Mouse (Mus musculus): ENCODE results near the gene Catsper1. TPM values are rescaled to one million over a fixed set of nuclear protein-coding genes. Genes with fewer than 3 reads are reported as not detected.

The Catsper1 gene
- polyA plus RNA-seq, 1 experiment from 2014 or later: not detected

GRCm38 (mm10) chr19:5383326-5383725 is 47.8 kb downstream of the Catsper1 start:
- ATAC-seq (ENCODE audit: insufficient number of reproducible peaks, low FRiP score, low TSS enrichment, low read depth): no peak
- H3K36me3 ChIP-seq: peaks cover 74% of the 10 kb centered on the region
- 94% methylated on average over 12 of the region's 12 CpGs for WGBS

GRCm38 (mm10) chr19:5384715-5385114 is 49.2 kb downstream of the Catsper1 start:
- no peak overlapping the region for H3K27ac ChIP-seq (replicated peaks)
- H3K4me3 ChIP-seq (replicated peaks): no peak overlapping the region
- peaks cover 60% of the 10 kb centered on the region for H3K36me3 ChIP-seq
- 85% methylated on average over 8 of the region's 8 CpGs for WGBS
- no peaks in the 10 kb centered on the region for H3K9me3 ChIP-seq (replicated peaks)
- H3K9ac ChIP-seq: no peak overlapping the region
- ATAC-seq (ENCODE audit: insufficient number of reproducible peaks, low FRiP score, low TSS enrichment, low read depth): no peak
- no peak overlapping the region for H3K4me2 ChIP-seq (replicated peaks)
- peaks cover 23% of the 10 kb centered on the region for H3K4me1 ChIP-seq
- no peaks in the 10 kb centered on the region for H3K27me3 ChIP-seq

More at GRCm38 (mm10) chr19:5383326-5383725, 47.8 kb downstream of the Catsper1 start:
- Histone ChIP-seq H3K27me3 (no peaks in the 10 kb centered on the region), H3K9ac (no peak overlapping the region), H3K9me3 (replicated peaks) (no peaks in the 10 kb centered on the region), H3K27ac (replicated peaks) (no peak overlapping the region), H3K4me2 (replicated peaks) (no peak overlapping the region), H3K4me3 (replicated peaks) (no peak overlapping the region), H3K4me1 (peaks cover 16% of the 10 kb centered on the region)

GRCm38 (mm10) chr19:5388011-5388441 is 52.5 kb downstream of the Catsper1 start:
- H3K36me3 ChIP-seq: peaks cover 27% of the 10 kb centered on the region
- no peak; the same call in 1 of the 2 replicates for ATAC-seq (ENCODE audit: insufficient number of reproducible peaks, low FRiP score, low TSS enrichment, low read depth)
- H3K27me3 ChIP-seq: no peaks in the 10 kb centered on the region
- peak overlapping the region; percentile 100 for H3K4me3 ChIP-seq (replicated peaks)
- H3K9ac ChIP-seq: peak overlapping the region; percentile 96
- WGBS: 0% methylated on average over 40 of the region's 43 CpGs
- peak overlapping the region; percentile 90 for H3K27ac ChIP-seq (replicated peaks)
- peaks cover 43% of the 10 kb centered on the region for H3K4me1 ChIP-seq
- H3K4me2 ChIP-seq (replicated peaks): peak overlapping the region; percentile 86
- H3K9me3 ChIP-seq (replicated peaks): no peaks in the 10 kb centered on the region

GRCm38 (mm10) chr19:5388588-5389242 is 53.2 kb downstream of the Catsper1 start, which contains the start of gene Sart1:
Sart1 (minus strand) TSS chr19:5388703.
- peak; percentile 94 for ATAC-seq (ENCODE audit: insufficient number of reproducible peaks, low FRiP score, low TSS enrichment, low read depth)
- Histone ChIP-seq H3K9ac (peak within 1 kb of the TSS; percentile 96), H3K9me3 (replicated peaks) (no peaks in the 10 kb centered on the region), H3K4me3 (replicated peaks) (peak within 1 kb of the TSS; percentile 100), H3K4me2 (replicated peaks) (peak within 1 kb of the TSS; percentile 86), H3K4me1 (peaks cover 43% of the 10 kb centered on the region), H3K27me3 (no peaks in the 10 kb centered on the region), H3K27ac (replicated peaks) (peak within 1 kb of the TSS; percentile 90), H3K36me3 (peaks cover 20% of the 10 kb centered on the region)
- 1% methylated on average over 43 of the region's 43 CpGs for WGBS

- H3K27ac ChIP-seq (replicated peaks): peak overlapping the region; percentile 90
- H3K27me3 ChIP-seq: no peaks in the 10 kb centered on the region
- no peak for ATAC-seq (ENCODE audit: insufficient number of reproducible peaks, low FRiP score, low TSS enrichment, low read depth)
Observed at GRCm38 (mm10) chr19:5389647-5390046, 54.1 kb downstream of the Catsper1 start.

GRCm38 (mm10) chr19:5390416-5390815 is 54.9 kb downstream of the Catsper1 start:
- no peak overlapping the region for H3K9ac ChIP-seq
- H3K9me3 ChIP-seq (replicated peaks): no peaks in the 10 kb centered on the region
- peak overlapping the region; percentile 100 for H3K4me3 ChIP-seq (replicated peaks)
- H3K4me1 ChIP-seq: peaks cover 43% of the 10 kb centered on the region
- H3K36me3 ChIP-seq: peaks cover 5% of the 10 kb centered on the region
- no peak overlapping the region for H3K27ac ChIP-seq (replicated peaks)
- H3K4me2 ChIP-seq (replicated peaks): peak overlapping the region; percentile 86
- ATAC-seq (ENCODE audit: insufficient number of reproducible peaks, low FRiP score, low TSS enrichment, low read depth): no peak
- 74% methylated on average over 8 of the region's 8 CpGs for WGBS
- no peaks in the 10 kb centered on the region for H3K27me3 ChIP-seq

More at GRCm38 (mm10) chr19:5389647-5390046, 54.1 kb downstream of the Catsper1 start:
- Histone ChIP-seq H3K4me1 (peaks cover 43% of the 10 kb centered on the region), H3K4me2 (replicated peaks) (peak overlapping the region; percentile 86), H3K9me3 (replicated peaks) (no peaks in the 10 kb centered on the region), H3K9ac (peak overlapping the region; percentile 68; the same call in 1 of the 2 replicates), H3K4me3 (replicated peaks) (peak overlapping the region; percentile 100), H3K36me3 (peaks cover 11% of the 10 kb centered on the region)
- WGBS: 36% methylated on average over 12 of the region's 12 CpGs

- no peak overlapping the region for H3K27ac ChIP-seq (replicated peaks)
Observed at GRCm38 (mm10) chr19:5392892-5393291, 57.4 kb downstream of the Catsper1 start.

More at GRCm38 (mm10) chr19:5392892-5393291, 57.4 kb downstream of the Catsper1 start:
- no peaks in the 10 kb centered on the region for H3K36me3 ChIP-seq
- ATAC-seq (ENCODE audit: insufficient number of reproducible peaks, low FRiP score, low TSS enrichment, low read depth): no peak
- H3K9ac ChIP-seq: no peak overlapping the region
- no peak overlapping the region for H3K4me2 ChIP-seq (replicated peaks)
- peaks cover 28% of the 10 kb centered on the region for H3K4me1 ChIP-seq
- WGBS: 43% methylated on average over 4 of the region's 4 CpGs
- H3K9me3 ChIP-seq (replicated peaks): no peaks in the 10 kb centered on the region
- H3K4me3 ChIP-seq (replicated peaks): no peak overlapping the region
- no peaks in the 10 kb centered on the region for H3K27me3 ChIP-seq

Other genes with a start within 250 kb of the Catsper1 start
- gene Yif1a, start 247.2 kb upstream of the Catsper1 start, polyA plus RNA-seq (2015; fragmentation: Nextera tagmentation; extraction: Ambion mirVana): 111 and 119 TPM in 2 replicates
- gene Cnih2, start 237.2 kb upstream of the Catsper1 start, polyA plus RNA-seq (2015; fragmentation: Nextera tagmentation; extraction: Ambion mirVana): 35.5 and 38.7 TPM in 2 replicates
- gene Rab1b, start 228.7 kb upstream of the Catsper1 start, polyA plus RNA-seq (2015; fragmentation: Nextera tagmentation; extraction: Ambion mirVana): 256 and 270 TPM in 2 replicates
- 17.9 and 19.5 TPM in 2 replicates for gene Klc2, start 217.2 kb upstream of the Catsper1 start, polyA plus RNA-seq (2015; fragmentation: Nextera tagmentation; extraction: Ambion mirVana)
- 25.1 and 30.6 TPM in 2 replicates for gene Pacs1, start 62.6 kb upstream of the Catsper1 start, polyA plus RNA-seq (2015; fragmentation: Nextera tagmentation; extraction: Ambion mirVana)
- 335 and 338 TPM in 2 replicates for gene Sf3b2, start 40.3 kb upstream of the Catsper1 start, polyA plus RNA-seq (2015; fragmentation: Nextera tagmentation; extraction: Ambion mirVana)
- gene Gal3st3, start 37.4 kb upstream of the Catsper1 start, polyA plus RNA-seq (2015; fragmentation: Nextera tagmentation; extraction: Ambion mirVana): 4.2 and 5.8 TPM in 2 replicates
- 67.9 and 76.8 TPM in 2 replicates for gene Cst6, start 13.8 kb downstream of the Catsper1 start, polyA plus RNA-seq (2015; fragmentation: Nextera tagmentation; extraction: Ambion mirVana)
- 48.6 and 55.1 TPM in 2 replicates for gene Eif1ad, start 31.0 kb downstream of the Catsper1 start, polyA plus RNA-seq (2015; fragmentation: Nextera tagmentation; extraction: Ambion mirVana)
- 399 and 402 TPM in 2 replicates for gene Banf1, start 31.4 kb downstream of the Catsper1 start, polyA plus RNA-seq (2015; fragmentation: Nextera tagmentation; extraction: Ambion mirVana)
- gene Sart1, start 53.0 kb downstream of the Catsper1 start, polyA plus RNA-seq (2015; fragmentation: Nextera tagmentation; extraction: Ambion mirVana): 81.5 and 83.5 TPM in 2 replicates
- gene Tsga10ip, start 66.8 kb downstream of the Catsper1 start, polyA plus RNA-seq (2015; fragmentation: Nextera tagmentation; extraction: Ambion mirVana): 0.72 and 1.1 TPM in 2 replicates
- 267 and 280 TPM in 2 replicates for gene Drap1, start 89.2 kb downstream of the Catsper1 start, polyA plus RNA-seq (2015; fragmentation: Nextera tagmentation; extraction: Ambion mirVana)
- 67.4 and 72.3 TPM in 2 replicates for gene AI837181, start 89.4 kb downstream of the Catsper1 start, polyA plus RNA-seq (2015; fragmentation: Nextera tagmentation; extraction: Ambion mirVana)
- gene Fosl1, start 111.8 kb downstream of the Catsper1 start, polyA plus RNA-seq (2015; fragmentation: Nextera tagmentation; extraction: Ambion mirVana): not detected in 2 replicates
- gene Ccdc85b, start 122.2 kb downstream of the Catsper1 start, polyA plus RNA-seq (2015; fragmentation: Nextera tagmentation; extraction: Ambion mirVana): 8.0 and 8.9 TPM in 2 replicates
- gene Fibp, start 124.9 kb downstream of the Catsper1 start, polyA plus RNA-seq (2015; fragmentation: Nextera tagmentation; extraction: Ambion mirVana): 114 and 125 TPM in 2 replicates
- 1.4 and 2.8 TPM in 2 replicates for gene Ctsw, start 132.8 kb downstream of the Catsper1 start, polyA plus RNA-seq (2015; fragmentation: Nextera tagmentation; extraction: Ambion mirVana)
- gene Efemp2, start 138.2 kb downstream of the Catsper1 start, polyA plus RNA-seq (2015; fragmentation: Nextera tagmentation; extraction: Ambion mirVana): 219 and 226 TPM in 2 replicates
- 44.1 and 45.2 TPM in 2 replicates for gene Mus81, start 152.7 kb downstream of the Catsper1 start, polyA plus RNA-seq (2015; fragmentation: Nextera tagmentation; extraction: Ambion mirVana)
- 2,278 and 2,311 TPM in 2 replicates for gene Cfl1, start 154.7 kb downstream of the Catsper1 start, polyA plus RNA-seq (2015; fragmentation: Nextera tagmentation; extraction: Ambion mirVana)
- 0.16 TPM in 1 of 2 replicates, not detected in the other for gene 1700020D05Rik, start 168.0 kb downstream of the Catsper1 start, polyA plus RNA-seq (2015; fragmentation: Nextera tagmentation; extraction: Ambion mirVana)
- gene Snx32, start 174.8 kb downstream of the Catsper1 start, polyA plus RNA-seq (2015; fragmentation: Nextera tagmentation; extraction: Ambion mirVana): 10.7 and 11.7 TPM in 2 replicates
- 22.1 and 23.3 TPM in 2 replicates for gene Ovol1, start 224.9 kb downstream of the Catsper1 start, polyA plus RNA-seq (2015; fragmentation: Nextera tagmentation; extraction: Ambion mirVana)
- 5.2 and 5.7 TPM in 2 replicates for gene Ap5b1, start 232.3 kb downstream of the Catsper1 start, polyA plus RNA-seq (2015; fragmentation: Nextera tagmentation; extraction: Ambion mirVana)

Data from embryonic facial prominence, embryonic 15.5 days (tissue).